Mouse (Mus musculus) heart, embryonic 13.5 days (tissue): ENCODE measurements at regions not wholly inside any gene's neighbourhood (a gene's known extent, or its start where the extent isn't known, plus 50 kb on each side); places are given as distances from the start of the nearest gene placed in this dataset.

Experiments used
- ATAC-seq: fragments of 200-750 bp; cut with Nextera tagmentation; 2 replicates; pipeline ENCODE4 v1.8.0; 2017; ENCODE audit warnings: moderate TSS enrichment; ENCODE audit not compliant: insufficient number of reproducible peaks, low FRiP score, low TSS enrichment; ENCODE audit errors: extremely low read depth
- H3K27ac ChIP-seq: fragments of 300-500 bp; sonication (generic); replicated peaks from 2 replicates; pipeline ENCODE4 v1.5.1; 2015; ENCODE audit warnings: moderate library complexity, mild to moderate bottlenecking, inconsistent platforms
- H3K27me3 ChIP-seq: fragments of 300-500 bp; sonication (generic); replicated peaks from 2 replicates; pipeline ENCODE4 v1.6.1; 2015; ENCODE audit warnings: mild to moderate bottlenecking, inconsistent platforms
- H3K36me3 ChIP-seq: fragments of 300-500 bp; sonication (generic); 2 replicates; pipeline ENCODE4 v1.6.1; 2015; ENCODE audit warnings: mild to moderate bottlenecking, inconsistent platforms
- H3K4me1 ChIP-seq: fragments of 300-500 bp; sonication (generic); 2 replicates; pipeline ENCODE4 v1.6.1; 2015; ENCODE audit warnings: inconsistent platforms
- H3K4me2 ChIP-seq: fragments of 300-500 bp; sonication (generic); 2 replicates; pipeline ENCODE4 v1.6.1; 2015; ENCODE audit warnings: inconsistent platforms, mild to moderate bottlenecking, moderate library complexity
- H3K4me3 ChIP-seq: fragments of 300-500 bp; sonication (generic); 2 replicates; pipeline ENCODE4 v1.5.1; 2015; ENCODE audit warnings: moderate library complexity, mild to moderate bottlenecking, inconsistent platforms
- H3K9ac ChIP-seq: fragments of 300-500 bp; sonication (generic); 2 replicates; pipeline ENCODE4 v1.6.1; 2015; ENCODE audit warnings: inconsistent platforms, mild to moderate bottlenecking, moderate library complexity
- H3K9me3 ChIP-seq: fragments of 300-500 bp; sonication (generic); 2 replicates; pipeline ENCODE4 v1.6.1; 2016; ENCODE audit warnings: inconsistent platforms
- WGBS: fragments of 180-500 bp; shearing (Covaris S2); methylation state at CpG from one replicate; pipeline ENCODE4 v1.1.7; 2015; ENCODE audit warnings: mixed read lengths; 5-methylcytosine and 5-hydroxymethylcytosine counted together

- WGBS, result 61% methylated on average over 6 of the region's 6 CpGs
- H3K9me3 ChIP-seq, result no peaks in the 10 kb centered on the region
Observed at GRCm38 (mm10) chr3:21958595-21959286, 117.7 kb upstream of the Tbl1xr1 start.

GRCm38 (mm10) chr3:21961091-21961490 lies 115.4 kb upstream of the Tbl1xr1 start:
- Histone ChIP-seq H3K27ac (no peak overlapping the region), H3K4me3 (no peak overlapping the region), H3K9ac (no peak overlapping the region), H3K27me3 (no peaks in the 10 kb centered on the region), H3K36me3 (no peaks in the 10 kb centered on the region), H3K4me2 (no peak overlapping the region), H3K9me3 (no peaks in the 10 kb centered on the region), H3K4me1 (peaks cover 43% of the 10 kb centered on the region)
- 65% methylated on average over 6 of the region's 6 CpGs for WGBS
- ATAC-seq, result no peak

More at GRCm38 (mm10) chr3:21958595-21959286, 117.7 kb upstream of the Tbl1xr1 start:
- H3K4me1 ChIP-seq, result peaks cover 41% of the 10 kb centered on the region
- no peaks in the 10 kb centered on the region for H3K36me3 ChIP-seq
- no peak overlapping the region for H3K9ac ChIP-seq
- no peak overlapping the region for H3K4me3 ChIP-seq
- H3K27ac ChIP-seq, result no peak overlapping the region
- H3K27me3 ChIP-seq, result no peaks in the 10 kb centered on the region
- no peak for ATAC-seq
- no peak overlapping the region for H3K4me2 ChIP-seq

GRCm38 (mm10) chr3:21961746-21962145 lies 114.7 kb upstream of the Tbl1xr1 start:
- no peak for ATAC-seq
- H3K4me1 ChIP-seq, result peaks cover 43% of the 10 kb centered on the region
- H3K27ac ChIP-seq, result no peak overlapping the region
- no peaks in the 10 kb centered on the region for H3K9me3 ChIP-seq
- no peaks in the 10 kb centered on the region for H3K27me3 ChIP-seq
- no peak overlapping the region for H3K9ac ChIP-seq
- H3K4me3 ChIP-seq, result no peak overlapping the region
- H3K4me2 ChIP-seq, result no peak overlapping the region
- 71% methylated on average over 5 of the region's 5 CpGs for WGBS
- no peaks in the 10 kb centered on the region for H3K36me3 ChIP-seq

- Histone ChIP-seq H3K36me3 (no peaks in the 10 kb centered on the region), H3K27ac (peak overlapping the region; percentile 86; the same call in 1 of the 2 replicates)
- ATAC-seq, result no peak
Observed at GRCm38 (mm10) chr3:21962360-21962782, 114.1 kb upstream of the Tbl1xr1 start.

GRCm38 (mm10) chr3:21962921-21963732 lies 113.3 kb upstream of the Tbl1xr1 start:
- Histone ChIP-seq H3K4me2 (no peak overlapping the region), H3K27ac (peak overlapping the region; percentile 86), H3K36me3 (no peaks in the 10 kb centered on the region), H3K4me1 (peaks cover 43% of the 10 kb centered on the region), H3K9ac (no peak overlapping the region), H3K4me3 (no peak overlapping the region), H3K9me3 (no peaks in the 10 kb centered on the region), H3K27me3 (no peaks in the 10 kb centered on the region)
- WGBS, result 43% methylated on average over 7 of the region's 7 CpGs
- ATAC-seq, result no peak

More at GRCm38 (mm10) chr3:21962360-21962782, 114.1 kb upstream of the Tbl1xr1 start:
- H3K4me2 ChIP-seq, result no peak overlapping the region
- no peaks in the 10 kb centered on the region for H3K9me3 ChIP-seq
- 56% methylated on average over 7 of the region's 7 CpGs for WGBS
- no peaks in the 10 kb centered on the region for H3K27me3 ChIP-seq
- peaks cover 43% of the 10 kb centered on the region for H3K4me1 ChIP-seq
- no peak overlapping the region for H3K4me3 ChIP-seq
- H3K9ac ChIP-seq, result no peak overlapping the region

- Histone ChIP-seq H3K4me2 (no peak overlapping the region), H3K9ac (no peak overlapping the region), H3K9me3 (no peaks in the 10 kb centered on the region), H3K4me1 (peaks cover 38% of the 10 kb centered on the region), H3K27me3 (no peaks in the 10 kb centered on the region), H3K4me3 (no peak overlapping the region), H3K27ac (peak overlapping the region; percentile 86), H3K36me3 (no peaks in the 10 kb centered on the region)
- peak; percentile 70; the same call in 1 of the 2 replicates for ATAC-seq
- WGBS, result 55% methylated on average over 1 of the region's 1 CpGs
Observed at GRCm38 (mm10) chr3:21963733-21964351, 112.6 kb upstream of the Tbl1xr1 start.

- peak overlapping the region; percentile 86 for H3K27ac ChIP-seq
- peaks cover 40% of the 10 kb centered on the region for H3K4me1 ChIP-seq
- H3K36me3 ChIP-seq, result no peaks in the 10 kb centered on the region
- H3K9me3 ChIP-seq, result no peaks in the 10 kb centered on the region
- no peak overlapping the region for H3K4me2 ChIP-seq
- no peak overlapping the region for H3K9ac ChIP-seq
- no peak overlapping the region for H3K4me3 ChIP-seq
- no peak for ATAC-seq
- no peaks in the 10 kb centered on the region for H3K27me3 ChIP-seq
- 66% methylated on average over 6 of the region's 6 CpGs for WGBS
Observed at GRCm38 (mm10) chr3:21964438-21964837, 112.0 kb upstream of the Tbl1xr1 start.

- no peak overlapping the region for H3K27ac ChIP-seq
- ATAC-seq, result no peak
Observed at GRCm38 (mm10) chr3:21965556-21965955, 110.9 kb upstream of the Tbl1xr1 start.

GRCm38 (mm10) chr3:21971731-21972130 lies 104.7 kb upstream of the Tbl1xr1 start:
- Histone ChIP-seq H3K27ac (no peak overlapping the region), H3K9me3 (no peaks in the 10 kb centered on the region), H3K36me3 (no peaks in the 10 kb centered on the region), H3K4me1 (peaks cover 42% of the 10 kb centered on the region), H3K9ac (no peak overlapping the region), H3K4me2 (no peak overlapping the region), H3K4me3 (no peak overlapping the region), H3K27me3 (no peaks in the 10 kb centered on the region)
- no peak for ATAC-seq
- 89% methylated on average over 1 of the region's 1 CpGs for WGBS

More at GRCm38 (mm10) chr3:21965556-21965955, 110.9 kb upstream of the Tbl1xr1 start:
- WGBS, result 73% methylated on average over 1 of the region's 1 CpGs
- Histone ChIP-seq H3K36me3 (no peaks in the 10 kb centered on the region), H3K9me3 (no peaks in the 10 kb centered on the region), H3K4me3 (no peak overlapping the region), H3K9ac (no peak overlapping the region), H3K4me1 (peaks cover 51% of the 10 kb centered on the region), H3K4me2 (no peak overlapping the region), H3K27me3 (no peaks in the 10 kb centered on the region)

GRCm38 (mm10) chr3:21973153-21973552 lies 103.3 kb upstream of the Tbl1xr1 start:
- WGBS, result 86% methylated on average over 1 of the region's 1 CpGs
- no peak overlapping the region for H3K9ac ChIP-seq
- no peak for ATAC-seq
- no peak overlapping the region for H3K4me3 ChIP-seq
- no peak overlapping the region for H3K4me2 ChIP-seq
- H3K27ac ChIP-seq, result no peak overlapping the region
- H3K4me1 ChIP-seq, result peaks cover 47% of the 10 kb centered on the region
- H3K36me3 ChIP-seq, result no peaks in the 10 kb centered on the region
- H3K27me3 ChIP-seq, result no peaks in the 10 kb centered on the region
- H3K9me3 ChIP-seq, result no peaks in the 10 kb centered on the region

GRCm38 (mm10) chr3:21973681-21974080 lies 102.8 kb upstream of the Tbl1xr1 start:
- H3K4me1 ChIP-seq, result peaks cover 51% of the 10 kb centered on the region
- H3K27ac ChIP-seq, result peak overlapping the region; percentile 74
- H3K4me3 ChIP-seq, result no peak overlapping the region
- no peak for ATAC-seq
- 26% methylated on average over 7 of the region's 7 CpGs for WGBS
- H3K27me3 ChIP-seq, result no peaks in the 10 kb centered on the region
- H3K4me2 ChIP-seq, result no peak overlapping the region
- H3K9me3 ChIP-seq, result no peaks in the 10 kb centered on the region
- H3K9ac ChIP-seq, result peak overlapping the region; percentile 33; the same call in 1 of the 2 replicates
- no peaks in the 10 kb centered on the region for H3K36me3 ChIP-seq
